Mouse (Mus musculus): ENCODE results near the gene Gpr45. TPM values are rescaled to one million over a fixed set of nuclear protein-coding genes. Genes with fewer than 3 reads are reported as not detected.
A peak's percentile ranks its signal among the peaks of the same experiment; 100 is the strongest.

The Gpr45 gene
- total and polyA plus RNA-seq, 2 experiments from 2014 or later, result 8.4 to 19.9 TPM

DNA sequence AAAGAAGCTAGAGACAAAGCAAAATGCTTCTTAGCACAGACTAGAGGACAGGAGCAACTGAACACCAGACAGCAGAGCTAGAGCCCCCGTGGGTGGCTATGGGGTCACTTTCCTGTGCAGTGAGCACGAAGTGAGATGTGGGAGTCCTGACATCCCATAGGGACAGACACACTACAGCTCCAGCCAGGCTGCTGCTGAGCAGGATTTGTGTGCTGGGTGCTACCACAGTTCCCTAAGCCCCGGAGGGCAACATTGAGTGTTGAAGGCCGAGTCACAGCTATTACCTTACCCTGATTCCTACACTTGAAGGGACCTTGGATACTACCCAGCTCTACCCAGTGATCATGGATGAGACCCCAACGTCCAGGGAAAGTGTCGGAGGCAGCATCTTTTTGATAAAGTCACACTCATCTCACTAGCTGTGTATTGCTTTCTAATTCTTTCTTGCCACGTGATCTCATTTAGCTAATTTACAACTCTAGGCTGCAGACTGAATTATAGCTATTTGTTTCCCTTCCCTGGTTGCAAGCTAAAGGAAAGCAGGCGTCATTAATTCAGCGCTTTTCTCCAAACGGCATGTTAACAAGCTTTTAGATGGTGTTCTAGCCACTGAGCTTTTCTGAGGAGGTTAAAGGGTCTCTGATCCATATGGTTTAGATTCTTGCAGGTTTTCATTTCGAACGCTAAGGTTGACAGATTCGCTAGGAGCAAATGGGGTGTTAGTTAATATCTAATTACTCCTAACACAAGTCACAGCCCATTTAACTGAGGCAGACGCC, 92.7 kb downstream of the Gpr45 start:
- no peak overlapping the region for H3K9ac ChIP-seq (replicated peaks; ENCODE audit: low read length)
- H3K4me3 ChIP-seq (ENCODE audit: low read length), result no peak overlapping the region
- H3K27me3 ChIP-seq (ENCODE audit: insufficient read depth, low read length), result no peaks in the 10 kb centered on the region
- TF ChIP-seq CTCF (IDR thresholded peaks at IDR 0.05; ENCODE audit: low read depth), result no peak
- H3K27ac ChIP-seq, result no peak overlapping the region
- DNase-seq (ENCODE audit: low spot score), result peak; percentile 25
- 66% methylated on average over 14 of the region's 14 CpGs for WGBS
- H3K36me3 ChIP-seq (ENCODE audit: insufficient read depth, low read length), result peaks cover 12% of the 10 kb centered on the region
- H3K4me2 ChIP-seq (ENCODE audit: low read depth, low read length), result no peak overlapping the region
- no peak for ATAC-seq
- H3K4me1 ChIP-seq (ENCODE audit: insufficient read depth, low read length), result no peaks in the 10 kb centered on the region
- no peaks in the 10 kb centered on the region for H3K9me3 ChIP-seq (ENCODE audit: low read length)

DNA sequence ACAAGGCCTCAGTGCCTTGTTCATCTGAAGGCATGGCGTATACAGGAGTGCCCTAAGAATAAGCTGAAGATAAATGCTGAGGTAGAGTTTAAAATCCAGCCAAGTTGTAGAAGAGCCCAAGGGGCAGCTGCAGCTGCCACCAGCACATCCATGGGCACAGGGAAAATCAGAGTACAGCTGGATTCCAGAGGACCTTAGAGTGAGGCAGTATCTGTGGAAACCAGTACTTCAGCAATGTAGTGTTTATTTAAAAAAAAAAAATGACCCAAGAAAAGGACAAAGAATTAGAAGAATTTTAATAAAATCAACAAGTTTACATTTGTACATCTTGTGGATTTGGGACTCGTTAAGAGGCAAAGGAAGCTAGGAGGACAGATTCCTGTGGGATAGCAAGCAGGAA, 94.3 kb downstream of the Gpr45 start:
- Histone ChIP-seq H3K9me3 (ENCODE audit: low read length) (no peaks in the 10 kb centered on the region), H3K36me3 (ENCODE audit: insufficient read depth, low read length) (peaks cover 25% of the 10 kb centered on the region), H3K9ac (replicated peaks; ENCODE audit: low read length) (no peak overlapping the region), H3K4me1 (ENCODE audit: insufficient read depth, low read length) (no peaks in the 10 kb centered on the region), H3K27ac (no peak overlapping the region), H3K4me3 (ENCODE audit: low read length) (no peak overlapping the region), H3K4me2 (ENCODE audit: low read depth, low read length) (no peak overlapping the region), H3K27me3 (ENCODE audit: insufficient read depth, low read length) (no peaks in the 10 kb centered on the region)
- TF ChIP-seq CTCF (IDR thresholded peaks at IDR 0.05; ENCODE audit: low read depth), result no peak
- no peak for ATAC-seq
- no peak for DNase-seq (ENCODE audit: low spot score)
- 86% methylated on average over 2 of the region's 2 CpGs for WGBS

DNA sequence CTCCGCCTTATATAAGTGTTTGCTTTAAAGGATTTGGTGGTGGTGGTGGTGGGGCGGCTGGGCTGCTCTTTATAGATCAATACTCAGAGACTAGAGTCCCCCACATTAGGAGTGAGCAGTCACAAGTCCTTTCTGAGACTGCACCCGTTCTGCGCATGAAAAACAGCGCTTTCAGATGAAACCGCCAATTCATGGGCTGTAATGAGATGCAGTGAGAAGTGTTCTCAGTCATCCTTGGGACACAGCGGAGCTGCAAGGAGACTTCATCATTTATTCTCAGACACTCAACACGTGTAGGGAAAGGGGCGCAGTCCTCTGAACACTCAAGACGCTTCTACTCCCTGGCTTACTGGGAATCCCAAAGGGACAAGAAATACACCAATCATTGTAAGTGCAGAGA, 95.1 kb downstream of the Gpr45 start:
- no peak overlapping the region for H3K27ac ChIP-seq
- WGBS, result 73% methylated on average over 10 of the region's 10 CpGs
- peak; percentile 16 for DNase-seq (ENCODE audit: low spot score)
- peaks cover 29% of the 10 kb centered on the region for H3K36me3 ChIP-seq (ENCODE audit: insufficient read depth, low read length)
- no peaks in the 10 kb centered on the region for H3K9me3 ChIP-seq (ENCODE audit: low read length)
- H3K4me1 ChIP-seq (ENCODE audit: insufficient read depth, low read length), result no peaks in the 10 kb centered on the region
- ATAC-seq, result peak; percentile 40; the same call in 1 of the 2 replicates
- H3K4me3 ChIP-seq (ENCODE audit: low read length), result no peak overlapping the region
- H3K4me2 ChIP-seq (ENCODE audit: low read depth, low read length), result no peak overlapping the region
- no peaks in the 10 kb centered on the region for H3K27me3 ChIP-seq (ENCODE audit: insufficient read depth, low read length)
- H3K9ac ChIP-seq (replicated peaks; ENCODE audit: low read length), result no peak overlapping the region
- no peak for TF ChIP-seq CTCF (IDR thresholded peaks at IDR 0.05; ENCODE audit: low read depth)

DNA sequence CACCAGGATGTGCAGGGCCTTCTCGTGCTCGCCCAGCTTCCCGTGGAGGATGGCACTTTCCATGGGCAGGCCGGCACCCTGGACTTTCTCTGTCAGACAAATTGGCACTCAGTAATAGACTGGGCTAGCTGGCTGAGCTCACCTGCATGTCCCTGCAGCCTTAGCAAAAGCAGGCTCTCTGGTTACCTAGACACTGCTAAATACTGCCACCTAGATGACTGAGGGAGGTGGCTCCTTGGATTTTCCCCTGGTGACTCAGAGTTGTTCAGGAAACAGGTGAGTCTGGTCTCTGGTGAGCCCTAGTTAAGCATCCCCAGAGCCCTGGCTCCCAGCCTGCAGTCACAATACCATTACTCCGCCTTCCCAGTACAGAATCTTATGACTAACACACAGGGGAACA, 99.2 kb downstream of the Gpr45 start:
- WGBS, result 95% methylated on average over 5 of the region's 5 CpGs
- Histone ChIP-seq H3K4me2 (ENCODE audit: low read depth, low read length) (no peak overlapping the region), H3K27ac (no peak overlapping the region), H3K4me1 (ENCODE audit: insufficient read depth, low read length) (no peaks in the 10 kb centered on the region), H3K27me3 (ENCODE audit: insufficient read depth, low read length) (no peaks in the 10 kb centered on the region), H3K9ac (replicated peaks; ENCODE audit: low read length) (no peak overlapping the region), H3K9me3 (ENCODE audit: low read length) (no peaks in the 10 kb centered on the region), H3K36me3 (ENCODE audit: insufficient read depth, low read length) (peaks cover 56% of the 10 kb centered on the region), H3K4me3 (ENCODE audit: low read length) (no peak overlapping the region)
- TF ChIP-seq CTCF (IDR thresholded peaks at IDR 0.05; ENCODE audit: low read depth), result peak; percentile 54
- ATAC-seq (peak; percentile 70), DNase-seq (ENCODE audit: low spot score) (peak; percentile 40)

GRCm38 (mm10) chr1:43065615-43066310, 113.1 kb downstream of the Gpr45 start:
- ATAC-seq (peak; percentile 95), DNase-seq (ENCODE audit: low spot score) (peak; percentile 90)
- Histone ChIP-seq H3K4me1 (ENCODE audit: insufficient read depth, low read length) (no peaks in the 10 kb centered on the region), H3K36me3 (ENCODE audit: insufficient read depth, low read length) (peaks cover 27% of the 10 kb centered on the region), H3K4me3 (ENCODE audit: low read length) (no peak overlapping the region), H3K27ac (no peak overlapping the region), H3K4me2 (ENCODE audit: low read depth, low read length) (no peak overlapping the region), H3K9me3 (ENCODE audit: low read length) (no peaks in the 10 kb centered on the region), H3K9ac (replicated peaks; ENCODE audit: low read length) (no peak overlapping the region), H3K27me3 (ENCODE audit: insufficient read depth, low read length) (no peaks in the 10 kb centered on the region)
- 52% methylated on average over 8 of the region's 9 CpGs for WGBS
- peak; percentile 95 for TF ChIP-seq CTCF (IDR thresholded peaks at IDR 0.05; ENCODE audit: low read depth)

DNA sequence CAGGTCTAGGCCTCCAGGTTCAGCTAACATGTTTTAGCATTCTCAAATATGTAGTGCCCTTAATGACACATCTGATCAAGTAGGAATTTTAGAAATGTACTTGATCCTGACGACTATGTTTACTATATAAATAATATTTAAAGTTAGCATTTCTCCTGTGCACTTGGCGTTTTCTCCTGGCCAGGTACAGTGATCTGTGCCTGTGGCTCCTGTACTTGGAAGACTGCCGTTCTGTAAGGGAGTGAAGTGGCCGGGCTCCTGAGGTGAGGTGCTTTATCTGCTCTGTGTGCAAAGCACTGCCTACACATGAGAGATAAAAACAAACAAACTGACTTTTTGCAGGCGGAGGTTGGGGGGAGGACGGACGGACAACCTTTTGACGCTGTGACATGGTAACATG, 113.9 kb downstream of the Gpr45 start:
- Histone ChIP-seq H3K4me2 (ENCODE audit: low read depth, low read length) (no peak overlapping the region), H3K9me3 (ENCODE audit: low read length) (no peaks in the 10 kb centered on the region), H3K27ac (no peak overlapping the region), H3K36me3 (ENCODE audit: insufficient read depth, low read length) (peaks cover 22% of the 10 kb centered on the region), H3K27me3 (ENCODE audit: insufficient read depth, low read length) (no peaks in the 10 kb centered on the region), H3K4me3 (ENCODE audit: low read length) (no peak overlapping the region), H3K4me1 (ENCODE audit: insufficient read depth, low read length) (no peaks in the 10 kb centered on the region), H3K9ac (replicated peaks; ENCODE audit: low read length) (no peak overlapping the region)
- TF ChIP-seq CTCF (IDR thresholded peaks at IDR 0.05; ENCODE audit: low read depth), result no peak
- ATAC-seq (no peak), DNase-seq (ENCODE audit: low spot score) (no peak)
- 91% methylated on average over 8 of the region's 8 CpGs for WGBS

- H3K4me2 ChIP-seq (ENCODE audit: low read depth, low read length), result no peak overlapping the region
- H3K9me3 ChIP-seq (ENCODE audit: low read length), result no peaks in the 10 kb centered on the region
- no peak overlapping the region for H3K9ac ChIP-seq (replicated peaks; ENCODE audit: low read length)
- DNase-seq (ENCODE audit: low spot score), result no peak
- no peaks in the 10 kb centered on the region for H3K4me1 ChIP-seq (ENCODE audit: insufficient read depth, low read length)
- WGBS, result 87% methylated on average over 7 of the region's 7 CpGs
- H3K27ac ChIP-seq, result no peak overlapping the region
- H3K4me3 ChIP-seq (ENCODE audit: low read length), result no peak overlapping the region
- H3K27me3 ChIP-seq (ENCODE audit: insufficient read depth, low read length), result no peaks in the 10 kb centered on the region
- ATAC-seq, result no peak
- H3K36me3 ChIP-seq (ENCODE audit: insufficient read depth, low read length), result peaks cover 27% of the 10 kb centered on the region
- TF ChIP-seq CTCF (IDR thresholded peaks at IDR 0.05; ENCODE audit: low read depth), result no peak
Measured at GRCm38 (mm10) chr1:43067551-43067950, 114.9 kb downstream of the Gpr45 start.

Measured in hindbrain, postnatal 0 days (tissue).